Mouse (Mus musculus): ENCODE data around the gene Syt12.

DNA sequence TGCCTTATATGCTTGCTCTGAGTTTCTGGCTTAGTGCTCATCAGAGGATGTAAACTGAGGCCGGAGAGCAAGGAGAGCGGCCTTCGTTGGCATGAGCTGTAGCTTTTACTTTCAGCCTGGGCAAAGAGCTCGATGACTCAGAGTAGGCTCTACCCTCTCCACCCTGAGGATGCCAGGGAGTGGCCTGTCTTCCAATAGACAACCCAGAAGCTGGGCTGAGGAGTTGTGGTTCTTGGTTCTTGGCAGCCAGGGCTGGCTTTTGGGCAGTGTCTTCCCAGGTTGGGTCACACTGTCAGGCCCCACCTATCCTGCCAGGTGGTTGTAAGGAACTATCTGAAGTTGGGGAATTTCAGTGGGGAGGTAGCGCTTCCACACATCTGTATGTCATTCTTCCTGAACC, 57.5 kb downstream of the Syt12 start:
- no peak for TF ChIP-seq CTCF (IDR thresholded peaks at IDR 0.05; ENCODE audit: insufficient read depth, low read depth, low read length)
- no peak for TF ChIP-seq POLR2A (IDR thresholded peaks at IDR 0.05; ENCODE audit: insufficient read depth, low read depth, low read length)
